Mouse (Mus musculus) olfactory bulb, adult 2 months (tissue): ENCODE data around the gene Mms19. TPM values are rescaled to one million over a fixed set of nuclear protein-coding genes. Genes with fewer than 3 reads are reported as not detected.

Experiments
- H3K27ac ChIP-seq: fragments of 200-500 bp; 2 replicates; pipeline ENCODE4 v1.5.1; 2012; ENCODE audit warnings: low read depth, low read length; ENCODE audit not compliant: insufficient read depth
- H3K4me1 ChIP-seq: fragments of 200-500 bp; 2 replicates; pipeline ENCODE4 v1.6.1; 2012; ENCODE audit warnings: low read length; ENCODE audit not compliant: control insufficient read depth, insufficient read depth
- H3K4me3 ChIP-seq: fragments of 200-500 bp; 2 replicates; pipeline ENCODE4 v1.5.1; 2012; ENCODE audit warnings: mild to moderate bottlenecking, low read depth, low read length, moderate library complexity; ENCODE audit not compliant: insufficient read depth
- CTCF ChIP-seq: fragments of 200-500 bp; IDR thresholded peaks from 2 replicates; pipeline ENCODE4 v1.5.1; 2012; ENCODE audit warnings: low read depth, mild to moderate bottlenecking, low read length, moderate library complexity; ENCODE audit not compliant: insufficient read depth
- POLR2A ChIP-seq: fragments of 200-500 bp; IDR thresholded peaks from 2 replicates; pipeline ENCODE4 v1.6.1; 2012; ENCODE audit warnings: mild to moderate bottlenecking, low read depth, low read length, moderate library complexity; ENCODE audit not compliant: insufficient read depth
- WGBS: fragments of 180-500 bp; shearing (Covaris S2); methylation state at CpG from one replicate; pipeline ENCODE4 v1.1.7; 2018; 5-methylcytosine and 5-hydroxymethylcytosine counted together
- polyA plus RNA-seq: library from polyadenylated mRNA; stranded (reverse); fragments of >200 nt; gene quantifications from 2 replicates; pipeline ENCODE4 v1.2.4, GENCODE M21; 2012; ENCODE audit warnings: low replicate concordance; ENCODE audit not compliant: missing spikeins, insufficient read depth, insufficient read length

Mms19 gene
- polyA plus RNA-seq, 1 experiment = not detected

- Histone ChIP-seq H3K4me1 (peaks cover 5% of the 10 kb centered on the region), H3K4me3 (no peak overlapping the region), H3K27ac (no peak overlapping the region)
- TF ChIP-seq POLR2A (no peak), CTCF (no peak)
- 73% methylated on average over 2 of the region's 2 CpGs for WGBS
These were observed 70.6 kb downstream of the Mms19 start for GRCm38 (mm10) chr19:41910396-41910795.

GRCm38 (mm10) chr19:41908736-41909135, 72.2 kb downstream of the Mms19 start:
- Histone ChIP-seq H3K4me3 (no peak overlapping the region), H3K4me1 (peaks cover 2% of the 10 kb centered on the region), H3K27ac (no peak overlapping the region)
- TF ChIP-seq POLR2A = no peak
- TF ChIP-seq CTCF = no peak
- 72% methylated on average over 3 of the region's 3 CpGs for WGBS

GRCm38 (mm10) chr19:41907079-41907760, 73.7 kb downstream of the Mms19 start:
- Histone ChIP-seq H3K27ac (no peak overlapping the region), H3K4me3 (no peak overlapping the region), H3K4me1 (no peaks in the 10 kb centered on the region)
- 54% methylated on average over 8 of the region's 8 CpGs for WGBS
- TF ChIP-seq POLR2A (no peak), CTCF (no peak)

GRCm38 (mm10) chr19:41906311-41907078, 74.5 kb downstream of the Mms19 start:
- no peak overlapping the region for H3K4me3 ChIP-seq
- TF ChIP-seq POLR2A (no peak), CTCF (no peak)
- no peaks in the 10 kb centered on the region for H3K4me1 ChIP-seq
- 74% methylated on average over 6 of the region's 6 CpGs for WGBS
- H3K27ac ChIP-seq = no peak overlapping the region

- WGBS = 93% methylated on average over 2 of the region's 2 CpGs
- no peak overlapping the region for H3K27ac ChIP-seq
- no peak overlapping the region for H3K4me3 ChIP-seq
- TF ChIP-seq CTCF (no peak), POLR2A (no peak)
- no peaks in the 10 kb centered on the region for H3K4me1 ChIP-seq
These were observed 75.7 kb downstream of the Mms19 start for GRCm38 (mm10) chr19:41905246-41905645.

GRCm38 (mm10) chr19:41902848-41903593, 77.9 kb downstream of the Mms19 start:
- H3K27ac ChIP-seq = no peak overlapping the region
- WGBS = 87% methylated on average over 10 of the region's 10 CpGs
- TF ChIP-seq POLR2A = no peak
- no peak for TF ChIP-seq CTCF
- H3K4me3 ChIP-seq = no peak overlapping the region
- no peaks in the 10 kb centered on the region for H3K4me1 ChIP-seq

- WGBS = 37% methylated on average over 2 of the region's 2 CpGs
- TF ChIP-seq CTCF (no peak), POLR2A (no peak)
- Histone ChIP-seq H3K4me1 (no peaks in the 10 kb centered on the region), H3K4me3 (no peak overlapping the region), H3K27ac (no peak overlapping the region)
These were observed 79.3 kb downstream of the Mms19 start for GRCm38 (mm10) chr19:41901696-41902095.

GRCm38 (mm10) chr19:41900495-41901090, 80.4 kb downstream of the Mms19 start:
- Histone ChIP-seq H3K4me1 (0 out of 2 replicates have a peak, but pooled peaks cover 3% of the 10 kb centered on the region), H3K4me3 (no peak overlapping the region), H3K27ac (no peak overlapping the region)
- 88% methylated on average over 8 of the region's 8 CpGs for WGBS
- TF ChIP-seq POLR2A (no peak), CTCF (no peak)

GRCm38 (mm10) chr19:41898860-41899259, 82.1 kb downstream of the Mms19 start:
- 57% methylated on average over 4 of the region's 4 CpGs for WGBS

More at GRCm38 (mm10) chr19:41898860-41899259, 82.1 kb downstream of the Mms19 start:
- TF ChIP-seq POLR2A (no peak), CTCF (no peak)
- Histone ChIP-seq H3K27ac (no peak overlapping the region), H3K4me3 (no peak overlapping the region), H3K4me1 (peaks cover 8% of the 10 kb centered on the region)
